Mouse (Mus musculus): ENCODE measurements around the gene Fam131a. TPM values are rescaled to one million over a fixed set of nuclear protein-coding genes. Genes with fewer than 3 reads are reported as not detected.

Fam131a gene
- polyA plus RNA-seq, 1 experiment from 2014 or later, result 7.1 TPM

DNA sequence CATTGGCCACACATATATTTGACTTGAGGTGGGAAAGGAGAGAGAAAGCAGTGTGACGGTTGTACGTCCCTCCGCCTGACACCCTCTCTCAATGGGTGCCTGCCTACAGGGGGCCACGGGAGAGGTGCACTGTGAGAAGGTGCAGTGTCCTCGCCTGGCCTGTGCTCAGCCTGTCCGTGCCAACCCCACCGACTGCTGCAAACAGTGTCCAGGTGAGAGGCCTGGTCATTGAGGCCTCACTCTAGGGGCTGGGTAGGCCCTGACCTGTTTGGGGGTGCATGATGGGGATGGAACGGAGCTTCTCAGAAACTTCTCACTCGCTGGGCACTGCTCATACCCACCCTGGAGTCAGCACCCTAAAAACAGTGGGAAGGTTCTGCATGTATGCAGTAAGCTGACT, 46.8 kb downstream of the Fam131a start:
- 89% methylated on average over 9 of the region's 9 CpGs for WGBS
- no peaks in the 10 kb centered on the region; the same call in 1 of the 2 replicates for H3K36me3 ChIP-seq (replicated peaks)
- no peak overlapping the region for H3K4me3 ChIP-seq
- H3K9me3 ChIP-seq, result no peaks in the 10 kb centered on the region
- H3K4me1 ChIP-seq, result no peaks in the 10 kb centered on the region
- no peak for DNase-seq (ENCODE audit: extremely low spot score, low spot score)
- no peak overlapping the region for H3K27ac ChIP-seq
- H3K27me3 ChIP-seq (ENCODE audit: poor library complexity, severe bottlenecking), result peaks cover 26% of the 10 kb centered on the region

DNA sequence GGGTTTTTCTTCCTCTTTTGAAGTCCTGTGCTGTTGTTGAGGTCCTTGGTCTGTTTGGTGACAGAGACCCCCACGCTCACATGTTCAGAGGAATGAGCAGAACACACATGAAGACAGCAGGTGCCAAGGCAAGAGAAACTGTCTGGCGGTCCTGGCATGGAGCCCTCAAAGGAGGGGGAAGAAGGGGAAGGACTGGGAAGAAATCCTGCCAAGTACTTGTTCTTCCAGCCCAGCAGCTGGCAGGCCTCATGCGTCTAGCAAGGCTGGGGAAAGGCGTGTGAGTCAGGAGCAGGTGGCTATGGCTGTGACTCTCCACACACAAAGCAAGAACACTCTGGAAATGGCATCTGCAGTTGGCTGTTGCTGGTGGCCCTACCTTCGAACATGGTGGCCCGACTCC, 53.6 kb downstream of the Fam131a start:
- no peak overlapping the region for H3K4me3 ChIP-seq

DNA sequence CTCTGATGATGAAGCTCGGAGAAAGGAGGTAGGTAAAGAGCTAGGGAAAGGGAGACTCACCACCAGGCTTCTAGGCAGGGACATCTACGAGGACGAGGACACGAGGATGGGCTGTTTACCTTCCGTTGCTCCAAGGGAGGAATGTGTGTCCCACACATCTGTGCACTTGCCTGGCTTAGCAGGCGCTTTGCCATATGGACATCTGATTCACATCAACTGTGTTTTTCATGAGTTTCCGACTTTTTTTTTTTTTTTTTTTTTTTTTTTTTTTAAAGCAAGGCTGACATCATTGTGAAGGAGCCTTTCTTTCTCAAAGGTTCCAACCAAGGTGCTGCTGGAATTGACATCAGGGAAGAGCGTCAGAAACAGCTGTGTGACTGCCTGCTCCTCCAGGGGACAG, 57.5 kb downstream of the Fam131a start:
- DNase-seq (ENCODE audit: extremely low spot score, low spot score), result no peak
- H3K4me1 ChIP-seq, result no peaks in the 10 kb centered on the region
- H3K27ac ChIP-seq, result no peak overlapping the region
- no peaks in the 10 kb centered on the region for H3K9me3 ChIP-seq
- WGBS, result 63% methylated on average over 8 of the region's 8 CpGs
- H3K36me3 ChIP-seq (replicated peaks), result no peaks in the 10 kb centered on the region
- no peaks in the 10 kb centered on the region for H3K27me3 ChIP-seq (ENCODE audit: poor library complexity, severe bottlenecking)
- H3K4me3 ChIP-seq, result no peak overlapping the region

More for the DNA sequence above, 53.6 kb downstream of the Fam131a start:
- 85% methylated on average over 6 of the region's 6 CpGs for WGBS
- no peaks in the 10 kb centered on the region for H3K9me3 ChIP-seq
- H3K27me3 ChIP-seq (ENCODE audit: poor library complexity, severe bottlenecking), result no peaks in the 10 kb centered on the region
- no peaks in the 10 kb centered on the region for H3K36me3 ChIP-seq (replicated peaks)
- H3K27ac ChIP-seq, result no peak overlapping the region
- no peak for DNase-seq (ENCODE audit: extremely low spot score, low spot score)
- no peaks in the 10 kb centered on the region for H3K4me1 ChIP-seq

Other genes starting within 250 kb of the Fam131a start
- 158 and 160 TPM in 2 replicates for gene Eif2b5, start 194.4 kb upstream of the Fam131a start, polyA plus RNA-seq (2016; fragmentation: Nextera tagmentation; extraction: Ambion mirVana)
- 28.8 and 30.5 TPM in 2 replicates for gene Dvl3, start 176.3 kb upstream of the Fam131a start, polyA plus RNA-seq (2016; fragmentation: Nextera tagmentation; extraction: Ambion mirVana)
- gene Ap2m1, start 157.8 kb upstream of the Fam131a start, polyA plus RNA-seq (2016; fragmentation: Nextera tagmentation; extraction: Ambion mirVana), result 628 and 638 TPM in 2 replicates
- gene Abcf3, start 144.7 kb upstream of the Fam131a start, polyA plus RNA-seq (2016; fragmentation: Nextera tagmentation; extraction: Ambion mirVana), result 58.3 and 62.6 TPM in 2 replicates
- 0.84 and 0.97 TPM in 2 replicates for gene Vwa5b2, start 103.8 kb upstream of the Fam131a start, polyA plus RNA-seq (2016; fragmentation: Nextera tagmentation; extraction: Ambion mirVana)
- 43.3 and 44.1 TPM in 2 replicates for gene Eef1akmt4, start 81.6 kb upstream of the Fam131a start, polyA plus RNA-seq (2016; fragmentation: Nextera tagmentation; extraction: Ambion mirVana)
- gene Gm49333, start 81.6 kb upstream of the Fam131a start, polyA plus RNA-seq (2016; fragmentation: Nextera tagmentation; extraction: Ambion mirVana), result not detected in 2 replicates
- 61.9 and 62.6 TPM in 2 replicates for gene Alg3, start 81.5 kb upstream of the Fam131a start, polyA plus RNA-seq (2016; fragmentation: Nextera tagmentation; extraction: Ambion mirVana)
- 2.4 and 2.5 TPM in 2 replicates for gene Camk2n2, start 72.0 kb upstream of the Fam131a start, polyA plus RNA-seq (2016; fragmentation: Nextera tagmentation; extraction: Ambion mirVana)
- 4.3 and 5.1 TPM in 2 replicates for gene Ece2, start 63.4 kb upstream of the Fam131a start, polyA plus RNA-seq (2016; fragmentation: Nextera tagmentation; extraction: Ambion mirVana)
- 544 and 556 TPM in 2 replicates for gene Psmd2, start 41.6 kb upstream of the Fam131a start, polyA plus RNA-seq (2016; fragmentation: Nextera tagmentation; extraction: Ambion mirVana)
- 254 TPM in 2 replicates for gene Eif4g1, start 24.9 kb upstream of the Fam131a start, polyA plus RNA-seq (2016; fragmentation: Nextera tagmentation; extraction: Ambion mirVana)
- gene Polr2h, start 24.4 kb downstream of the Fam131a start, polyA plus RNA-seq (2016; fragmentation: Nextera tagmentation; extraction: Ambion mirVana), result 155 and 163 TPM in 2 replicates
- gene Clcn2, start 24.5 kb downstream of the Fam131a start, polyA plus RNA-seq (2016; fragmentation: Nextera tagmentation; extraction: Ambion mirVana), result 11.4 and 12.5 TPM in 2 replicates
- 0.87 and 1.2 TPM in 2 replicates for gene Chrd, start 39.9 kb downstream of the Fam131a start, polyA plus RNA-seq (2016; fragmentation: Nextera tagmentation; extraction: Ambion mirVana)
- 0.31 and 0.46 TPM in 2 replicates for gene Thpo, start 41.3 kb downstream of the Fam131a start, polyA plus RNA-seq (2016; fragmentation: Nextera tagmentation; extraction: Ambion mirVana)

Measured in forebrain, embryonic 10.5 days (tissue).